Mouse (Mus musculus) colon, adult 2 months (tissue): ENCODE results near the gene Trim12a. TPM values are rescaled to one million over a fixed set of nuclear protein-coding genes. Genes with fewer than 3 reads are reported as not detected.

ENCODE experiments used
- polyA plus RNA-seq: library from polyadenylated mRNA; depleted of rRNA; stranded (reverse); fragments of >200 nt; gene quantifications from 2 replicates; pipeline ENCODE4 v1.2.3, GENCODE M21; 2012; rRNA removed

The Trim12a gene
- 2.3 TPM in 2 replicates for polyA plus RNA-seq

DNA sequence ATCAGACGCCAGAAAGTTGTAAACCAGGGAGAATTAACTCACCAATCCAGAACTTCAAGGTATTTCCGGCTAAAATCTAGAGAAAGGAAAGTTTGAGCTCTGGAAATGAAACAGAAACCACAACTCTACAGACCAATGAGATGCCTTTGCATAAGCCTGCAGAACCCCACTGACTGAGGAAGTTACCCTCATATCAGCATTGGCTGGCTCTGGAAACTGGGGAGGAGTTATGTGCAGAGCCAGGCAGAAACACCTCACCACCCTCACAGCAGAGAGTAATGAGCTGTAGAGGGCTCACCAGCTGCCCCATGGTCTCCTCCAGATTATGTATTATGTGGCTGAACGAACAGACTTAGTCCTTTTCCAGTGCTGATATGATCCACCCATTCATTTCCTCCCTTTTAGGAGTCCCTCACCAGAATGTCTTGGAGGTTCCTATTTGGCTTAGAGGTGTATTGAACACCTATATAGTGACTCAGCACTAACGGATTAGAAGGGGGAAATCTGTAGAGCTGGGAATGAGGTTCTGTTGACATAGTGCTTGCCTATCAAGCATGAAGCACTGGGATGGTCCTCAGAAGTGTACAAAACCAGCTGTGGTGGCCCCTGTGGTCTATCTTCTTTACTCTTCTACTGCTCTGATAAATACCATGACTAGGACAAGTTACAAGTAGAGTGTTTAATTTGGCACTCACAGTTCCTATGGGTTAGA, at the start of gene Trim12a:
Gene Trim12a, minus strand, starts transcription at position 98 of the 712 bp plus-strand sequence.

DNA sequence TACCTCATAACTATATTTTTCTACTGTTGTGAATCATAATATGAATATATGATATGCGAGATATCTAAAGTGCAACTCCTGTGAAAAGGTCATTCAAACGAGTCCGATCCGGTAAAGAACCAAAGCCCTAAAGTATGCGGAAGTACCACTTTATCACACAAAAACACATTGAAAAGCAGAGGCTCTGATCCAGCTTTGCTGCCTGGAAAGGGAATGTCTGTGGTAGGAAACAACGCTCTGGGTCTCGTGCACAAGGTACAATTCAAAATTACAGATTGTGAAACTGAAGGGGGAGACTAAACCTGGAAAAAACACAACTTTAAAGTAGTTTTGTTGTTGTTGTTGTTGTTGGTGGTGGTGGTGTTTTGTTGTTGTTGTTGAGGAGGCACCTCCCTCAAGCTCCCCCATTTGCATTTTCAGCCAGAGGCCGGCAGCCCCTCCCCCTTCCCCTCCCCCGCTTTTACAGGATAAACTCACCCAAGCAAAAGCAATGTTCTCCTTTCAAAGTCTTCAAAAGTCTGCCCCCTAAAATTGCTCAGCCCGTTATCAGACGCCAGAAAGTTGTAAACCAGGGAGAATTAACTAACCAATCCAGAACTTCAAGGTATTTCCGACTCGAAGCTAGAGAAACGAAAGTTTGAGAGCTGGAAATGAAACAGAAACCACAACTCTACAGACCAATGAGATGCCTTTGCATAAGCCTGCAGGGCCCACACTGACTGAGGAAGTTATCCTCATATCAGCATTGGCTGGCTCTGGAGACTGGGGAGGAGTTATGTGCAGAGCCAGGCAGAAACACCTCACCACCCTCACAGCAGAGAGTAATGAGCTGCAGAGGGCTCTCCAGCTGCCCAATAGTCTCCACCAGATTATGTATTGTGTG, 37.7 kb upstream of the Trim12a start, which contains the start of gene Trim12c:
Gene Trim12c, minus strand, starts transcription at position 646 of the 883 bp plus-strand sequence.

DNA sequence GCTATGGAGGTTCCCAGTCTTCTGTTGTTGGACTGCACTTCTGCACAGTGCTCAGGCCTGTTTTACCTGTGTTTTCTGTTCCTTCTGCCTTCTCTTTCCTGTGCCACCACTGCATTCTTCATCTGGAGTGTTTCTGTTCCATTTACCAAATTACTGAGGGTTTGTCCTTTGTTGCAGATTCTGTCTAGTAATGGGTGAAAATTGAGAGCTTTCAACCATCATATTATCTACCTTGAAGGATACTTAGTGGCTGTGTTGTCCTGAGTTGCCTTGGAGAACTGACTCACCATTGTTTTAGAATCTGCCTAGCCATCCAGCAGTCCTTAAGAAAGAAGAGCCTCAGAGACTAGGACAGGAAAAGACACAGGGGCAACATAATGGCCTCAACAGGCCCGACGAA, 13.9 kb upstream of the Trim12a start, which contains the start of gene Trim34b:
Gene Trim34b, plus strand, starts transcription at position 301 of the 400 bp plus-strand sequence.

DNA sequence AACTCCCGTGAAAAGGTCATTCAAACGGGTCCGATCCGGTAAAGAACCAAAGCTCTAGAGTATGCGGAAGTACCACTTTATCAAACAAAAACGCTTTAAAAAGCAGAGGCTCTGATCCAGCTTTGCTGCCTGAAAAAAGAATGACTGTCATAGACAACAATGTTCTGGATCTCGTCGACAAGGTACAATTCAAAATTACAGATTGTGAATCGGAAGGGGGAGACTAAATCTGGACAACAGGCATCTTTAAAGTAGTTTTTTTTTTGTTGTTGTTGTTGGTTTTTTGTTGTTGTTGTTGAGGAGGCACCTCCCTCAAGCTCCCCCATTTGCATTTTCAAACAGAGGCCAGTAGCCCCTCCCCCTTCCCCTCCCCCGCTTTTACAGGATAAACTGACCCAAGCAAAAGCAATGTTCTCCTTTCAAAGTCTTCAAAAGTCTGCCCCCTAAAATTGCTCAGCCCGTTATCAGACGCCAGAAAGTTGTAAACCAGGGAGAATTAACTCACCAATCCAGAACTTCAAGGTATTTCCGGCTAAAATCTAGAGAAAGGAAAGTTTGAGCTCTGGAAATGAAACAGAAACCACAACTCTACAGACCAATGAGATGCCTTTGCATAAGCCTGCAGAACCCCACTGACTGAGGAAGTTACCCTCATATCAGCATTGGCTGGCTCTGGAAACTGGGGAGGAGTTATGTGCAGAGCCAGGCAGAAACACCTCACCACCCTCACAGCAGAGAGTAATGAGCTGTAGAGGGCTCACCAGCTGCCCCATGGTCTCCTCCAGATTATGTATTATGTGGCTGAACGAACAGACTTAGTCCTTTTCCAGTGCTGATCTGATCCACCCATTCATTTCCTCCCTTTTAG, 27.5 kb downstream of the Trim12a start, which contains the start of gene Trim5:
Gene Trim5, minus strand, starts transcription at position 519 of the 868 bp plus-strand sequence.

Other genes starting within 250 kb of the Trim12a start
- not detected in 2 replicates for gene Olfr644, start 243.6 kb downstream of the Trim12a start, polyA plus RNA-seq
- not detected in 2 replicates for gene Olfr645, start 230.0 kb downstream of the Trim12a start, polyA plus RNA-seq
- not detected in 2 replicates for gene Olfr646, start 210.6 kb downstream of the Trim12a start, polyA plus RNA-seq
- gene Ubqln5, start 185.6 kb downstream of the Trim12a start, polyA plus RNA-seq, result not detected in 2 replicates
- not detected in 2 replicates for gene Olfr643, start 178.1 kb downstream of the Trim12a start, polyA plus RNA-seq
- not detected in 2 replicates for gene Ubqln3, start 172.2 kb downstream of the Trim12a start, polyA plus RNA-seq
- not detected in 2 replicates for gene Ubqlnl, start 164.9 kb downstream of the Trim12a start, polyA plus RNA-seq
- gene Olfm5, start 150.6 kb downstream of the Trim12a start, polyA plus RNA-seq, result not detected in 2 replicates
- gene Olfr648, start 132.1 kb downstream of the Trim12a start, polyA plus RNA-seq, result not detected in 2 replicates
- gene Olfr649, start 119.5 kb downstream of the Trim12a start, polyA plus RNA-seq, result not detected in 2 replicates
- 4.6 and 4.8 TPM in 2 replicates for gene Trim6, start 96.7 kb downstream of the Trim12a start, polyA plus RNA-seq
- gene Trim34a, start 71.0 kb downstream of the Trim12a start, polyA plus RNA-seq, result 2.0 and 2.5 TPM in 2 replicates
- gene Trim5, start 27.4 kb downstream of the Trim12a start, polyA plus RNA-seq, result 0.21 TPM in 2 replicates
- gene Trim34b, start 14.0 kb upstream of the Trim12a start, polyA plus RNA-seq, result 1.4 and 2.2 TPM in 2 replicates
- 2.0 and 2.3 TPM in 2 replicates for gene Trim12c, start 37.9 kb upstream of the Trim12a start, polyA plus RNA-seq
- gene Trim30b, start 54.4 kb upstream of the Trim12a start, polyA plus RNA-seq, result 0.06 TPM in 1 of 2 replicates, not detected in the other
- 0.08 TPM in 1 of 2 replicates, not detected in the other for gene Trim30c, start 85.4 kb upstream of the Trim12a start, polyA plus RNA-seq
- 0.77 and 0.94 TPM in 2 replicates for gene Trim30a, start 149.7 kb upstream of the Trim12a start, polyA plus RNA-seq
- 1.6 and 2.0 TPM in 2 replicates for gene Trim30d, start 192.4 kb upstream of the Trim12a start, polyA plus RNA-seq
- not detected in 2 replicates for gene Olfr651, start 234.7 kb upstream of the Trim12a start, polyA plus RNA-seq
- not detected in 2 replicates for gene Olfr652, start 245.4 kb upstream of the Trim12a start, polyA plus RNA-seq